Mouse (Mus musculus) C2C12 (cell line): ENCODE data around the gene Swap70. TPM values are rescaled to one million over a fixed set of nuclear protein-coding genes. Genes with fewer than 3 reads are reported as not detected.

Experiments used
- H3K27me3 ChIP-seq: one replicate; pipeline ENCODE4 v1.6.1; 2011; ENCODE audit not compliant: control insufficient read depth, insufficient read depth, insufficient read length
- H3K36me3 ChIP-seq: one replicate; pipeline ENCODE4 v1.6.1; 2011; ENCODE audit not compliant: control insufficient read depth, insufficient read depth
- H3K4me3 ChIP-seq: one replicate; pipeline ENCODE4 v1.5.1; 2011; ENCODE audit warnings: mild to moderate bottlenecking, control low read depth; ENCODE audit not compliant: poor library complexity, insufficient read depth, severe bottlenecking
- H3K79me2 ChIP-seq: one replicate; pipeline ENCODE4 v1.6.1; 2011; ENCODE audit not compliant: control insufficient read depth, insufficient read depth
- H3K79me3 ChIP-seq: one replicate; pipeline ENCODE4 v1.6.1; 2011; ENCODE audit warnings: low read depth, control low read depth
- H3ac ChIP-seq: one replicate; pipeline ENCODE3; 2011; ENCODE audit warnings: low read depth; ENCODE audit not compliant: control insufficient read depth, insufficient read length
- CEBPB ChIP-seq: IDR thresholded peaks from one replicate; pipeline ENCODE4 v1.6.1; 2011; ENCODE audit warnings: low read depth, mild to moderate bottlenecking, control low read depth, moderate library complexity
- CTCF ChIP-seq: IDR thresholded peaks from one replicate; pipeline ENCODE4 v1.5.1; 2011; ENCODE audit not compliant: control insufficient read depth, insufficient read depth, insufficient read length
- FOSL1 ChIP-seq: IDR thresholded peaks from one replicate; pipeline ENCODE4 v1.8.0; 2011; ENCODE audit warnings: mild to moderate bottlenecking, low read length; ENCODE audit not compliant: poor library complexity, insufficient read depth, severe bottlenecking
- MAX ChIP-seq: IDR thresholded peaks from one replicate; pipeline ENCODE4 v1.6.1; 2011; ENCODE audit warnings: mild to moderate bottlenecking, control low read depth
- MYOD1 ChIP-seq: IDR thresholded peaks from one replicate; pipeline ENCODE4 v1.6.1; 2011; ENCODE audit warnings: low read depth; ENCODE audit not compliant: control insufficient read depth, insufficient read length
- MYOG ChIP-seq: IDR thresholded peaks from one replicate; pipeline ENCODE4 v1.6.1; 2011; ENCODE audit not compliant: control insufficient read depth, insufficient read length; ENCODE audit errors: extremely low read depth
- USF1 ChIP-seq: IDR thresholded peaks from one replicate; pipeline ENCODE4 v1.6.1; 2011; ENCODE audit warnings: low read depth, mild to moderate bottlenecking, control low read depth, moderate library complexity
- polyA plus RNA-seq: library from polyadenylated mRNA; unstranded; fragments of >200 nt; fragmentation: generic; extraction: Trizol; gene quantifications from one replicate; pipeline ENCODE4 v1.2.1, GENCODE M21; 2012; ENCODE audit warnings: missing spikeins

Swap70 gene
- polyA plus RNA-seq, 1 experiment, result 16.0 TPM

DNA sequence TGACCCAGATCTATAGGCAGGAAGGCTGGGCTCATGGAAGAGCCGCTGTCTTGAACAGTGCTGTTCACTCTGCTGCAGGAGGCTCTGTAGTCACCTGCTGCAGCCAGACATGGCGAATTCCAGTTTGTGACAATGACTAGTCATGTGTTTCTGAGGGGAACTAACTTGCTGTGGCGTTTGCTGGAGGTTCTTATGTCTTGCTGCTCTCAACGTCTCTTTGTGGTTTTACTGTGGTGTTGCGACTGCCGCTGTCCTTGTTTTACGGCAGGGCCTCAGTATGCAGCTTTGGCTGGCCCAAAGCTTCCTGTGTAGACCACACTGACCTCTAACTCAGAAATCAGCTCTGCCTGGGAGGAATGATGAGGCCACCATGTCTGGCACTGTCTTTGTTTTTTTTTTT is 48.9 kb downstream of the Swap70 start:
- Histone ChIP-seq H3K79me2 (no peaks in the 10 kb centered on the region), H3K4me3 (no peak overlapping the region), H3ac (no peak overlapping the region), H3K36me3 (peaks cover 15% of the 10 kb centered on the region), H3K27me3 (no peaks in the 10 kb centered on the region), H3K79me3 (no peaks in the 10 kb centered on the region)
- TF ChIP-seq FOSL1 (no peak), CEBPB (no peak), MYOG (no peak), USF1 (no peak), MYOD1 (no peak), CTCF (no peak), MAX (no peak)

DNA sequence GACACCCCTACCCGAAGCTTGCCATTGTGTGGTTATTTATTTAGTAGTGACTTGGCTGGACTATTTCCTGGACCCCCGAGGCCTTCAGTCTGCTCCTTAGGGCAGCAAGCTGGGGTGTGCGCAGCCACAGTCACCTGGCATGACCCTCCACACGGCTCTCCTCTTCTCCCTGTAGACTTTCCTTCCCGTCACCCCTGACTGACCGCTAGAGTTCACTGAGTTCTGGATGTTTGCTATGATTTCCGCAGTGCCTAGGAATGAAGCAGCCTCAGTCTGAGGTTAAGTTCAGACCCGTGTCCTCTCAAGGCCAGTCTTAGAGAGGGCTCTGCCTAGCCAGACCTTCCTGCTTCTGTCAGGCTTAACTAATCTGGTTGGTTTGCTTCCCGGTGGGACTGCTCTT is 50.3 kb downstream of the Swap70 start:
- H3K79me3 ChIP-seq, result no peaks in the 10 kb centered on the region
- H3K27me3 ChIP-seq, result no peaks in the 10 kb centered on the region
- no peak overlapping the region for H3ac ChIP-seq

DNA sequence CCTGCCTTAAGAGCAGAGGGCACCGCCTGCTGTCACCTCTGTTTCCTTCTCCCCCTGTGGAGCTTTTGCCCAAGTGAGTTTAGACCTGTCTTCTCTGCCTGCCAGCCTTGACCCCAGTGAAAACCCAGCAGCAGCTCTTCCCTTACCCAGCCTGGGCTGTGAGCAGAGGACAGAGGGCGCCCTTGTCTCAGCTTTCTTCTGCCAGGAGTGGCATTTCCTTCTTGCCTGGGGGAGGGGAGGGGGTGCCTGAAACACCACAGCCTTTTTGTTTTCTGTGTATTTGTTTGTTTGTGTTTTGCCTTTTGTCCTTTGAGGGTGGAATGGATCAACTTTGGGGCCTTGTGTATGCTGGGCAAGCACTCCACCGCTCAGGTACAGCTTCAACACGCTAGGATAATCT is 50.9 kb downstream of the Swap70 start:
- no peaks in the 10 kb centered on the region for H3K79me3 ChIP-seq
- no peaks in the 10 kb centered on the region for H3K79me2 ChIP-seq
- peaks cover 24% of the 10 kb centered on the region for H3K36me3 ChIP-seq
- no peak overlapping the region for H3K4me3 ChIP-seq
- no peaks in the 10 kb centered on the region for H3K27me3 ChIP-seq
- peak; percentile 6 for TF ChIP-seq CTCF
- TF ChIP-seq MYOG, result no peak
- TF ChIP-seq MYOD1, result no peak
- TF ChIP-seq USF1, result no peak
- no peak for TF ChIP-seq MAX
- TF ChIP-seq CEBPB, result no peak
- no peak overlapping the region for H3ac ChIP-seq

More for the DNA sequence above, 50.3 kb downstream of the Swap70 start:
- Histone ChIP-seq H3K4me3 (no peak overlapping the region), H3K36me3 (peaks cover 23% of the 10 kb centered on the region), H3K79me2 (no peaks in the 10 kb centered on the region)
- TF ChIP-seq CTCF (no peak), MAX (no peak), USF1 (no peak), FOSL1 (no peak), CEBPB (no peak), MYOD1 (no peak)

DNA sequence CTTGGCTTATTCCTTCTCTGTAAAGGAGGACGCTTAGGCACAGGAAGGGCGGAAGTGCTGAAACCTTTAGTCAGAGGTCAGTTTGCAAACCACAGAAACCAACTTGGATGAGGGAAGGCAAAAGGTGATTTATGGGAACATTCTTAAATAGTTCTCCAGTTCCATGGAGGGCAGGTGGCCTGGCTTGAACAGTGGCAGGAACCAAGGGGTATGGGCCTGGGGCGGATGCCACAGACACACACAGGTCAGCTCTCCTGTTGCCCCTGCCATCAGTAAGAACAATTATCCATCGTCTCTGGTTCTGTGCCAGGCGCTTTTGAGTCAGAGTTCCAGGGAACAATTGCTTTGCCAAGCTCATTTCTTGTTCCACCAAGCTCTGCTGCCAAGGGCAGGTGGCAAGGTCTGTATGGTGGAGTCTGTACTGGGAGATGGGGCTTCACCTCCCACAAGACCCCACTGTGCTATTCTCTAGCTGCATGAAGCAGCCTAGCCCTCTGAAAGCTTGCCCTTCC is 56.3 kb downstream of the Swap70 start:
- Histone ChIP-seq H3K4me3 (no peak overlapping the region), H3ac (no peak overlapping the region), H3K79me3 (no peaks in the 10 kb centered on the region), H3K79me2 (no peaks in the 10 kb centered on the region), H3K27me3 (no peaks in the 10 kb centered on the region), H3K36me3 (peaks cover 49% of the 10 kb centered on the region)
- TF ChIP-seq FOSL1, result peak; percentile 10
- TF ChIP-seq MYOG, result no peak
- no peak for TF ChIP-seq CTCF
- TF ChIP-seq MAX, result no peak
- TF ChIP-seq USF1, result no peak
- TF ChIP-seq MYOD1, result peak; percentile 54
- no peak for TF ChIP-seq CEBPB

DNA sequence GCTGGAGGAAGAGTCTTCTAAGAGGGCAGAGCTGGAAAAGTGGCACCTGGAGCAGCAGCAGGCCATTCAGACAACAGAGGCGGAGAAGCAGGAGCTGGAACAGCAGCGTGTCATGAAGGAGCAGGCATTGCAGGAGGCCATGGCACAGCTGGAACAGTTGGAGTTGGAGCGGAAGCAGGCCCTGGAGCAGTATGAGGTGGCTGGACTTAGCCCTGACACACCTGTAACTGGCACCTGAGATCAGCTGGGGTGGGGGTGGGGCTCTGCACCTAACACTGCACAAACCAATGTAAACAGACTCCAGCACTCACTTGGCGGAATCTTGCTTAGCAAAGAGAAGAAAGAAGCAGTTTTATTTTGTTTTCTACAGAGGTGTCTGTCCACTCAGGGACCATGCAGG is 57.7 kb downstream of the Swap70 start:
- Histone ChIP-seq H3K79me3 (no peaks in the 10 kb centered on the region), H3ac (no peak overlapping the region), H3K4me3 (no peak overlapping the region), H3K79me2 (no peaks in the 10 kb centered on the region), H3K27me3 (no peaks in the 10 kb centered on the region), H3K36me3 (peaks cover 43% of the 10 kb centered on the region)
- no peak for TF ChIP-seq MYOG

DNA sequence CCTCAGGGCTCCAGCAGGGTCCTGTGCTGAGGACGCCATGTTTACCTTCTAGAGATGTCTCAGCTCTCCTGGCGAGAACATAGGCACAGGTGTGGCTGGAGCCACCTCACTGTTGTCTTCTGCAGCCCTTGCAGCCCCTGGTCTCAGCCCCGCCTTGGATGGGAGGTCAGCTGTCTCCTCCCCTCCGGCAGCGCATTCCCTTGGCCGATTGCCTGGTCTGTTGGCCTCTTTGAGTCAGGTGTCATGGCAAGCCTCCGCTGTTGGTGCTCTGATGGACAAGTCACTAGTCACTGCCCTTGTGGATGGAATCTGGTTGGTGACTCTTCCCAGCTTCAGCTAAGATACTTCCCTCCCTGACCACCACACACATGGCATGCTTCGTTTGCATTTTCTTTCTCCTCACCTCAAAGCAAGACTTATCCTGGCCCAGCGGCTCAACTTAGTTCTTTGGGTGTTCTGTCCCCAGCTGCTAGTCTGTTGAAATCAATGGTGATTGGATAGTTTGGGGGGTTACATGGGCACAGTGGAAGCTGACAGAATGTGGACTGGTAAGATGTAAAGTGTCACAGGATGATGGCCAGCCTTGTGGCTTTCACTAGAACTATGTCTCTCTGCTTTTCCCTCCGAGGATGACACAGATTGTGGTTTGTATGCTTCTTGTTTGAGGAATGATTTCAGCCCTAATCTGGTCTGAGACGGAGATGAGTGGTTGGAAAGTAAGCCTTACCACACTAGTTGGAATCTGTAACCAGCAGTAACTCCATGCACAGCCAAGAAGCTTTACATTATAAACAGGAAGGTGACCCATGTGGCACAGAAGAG is 60.1 kb downstream of the Swap70 start:
- Histone ChIP-seq H3K36me3 (peaks cover 28% of the 10 kb centered on the region), H3K79me2 (no peaks in the 10 kb centered on the region), H3K79me3 (no peaks in the 10 kb centered on the region), H3K4me3 (no peak overlapping the region), H3ac (no peak overlapping the region), H3K27me3 (no peaks in the 10 kb centered on the region)
- no peak for TF ChIP-seq CTCF
- no peak for TF ChIP-seq CEBPB
- TF ChIP-seq MAX, result peak; percentile 66
